Mouse (Mus musculus) olfactory bulb, adult 2 months (tissue): Measurements from ENCODE around the gene Cwc22.

Experiments
- CTCF ChIP-seq: fragments of 200-500 bp; IDR thresholded peaks from 2 replicates; pipeline ENCODE4 v1.5.1; 2012; ENCODE audit warnings: low read depth, mild to moderate bottlenecking, low read length, moderate library complexity; ENCODE audit not compliant: insufficient read depth
- POLR2A ChIP-seq: fragments of 200-500 bp; IDR thresholded peaks from 2 replicates; pipeline ENCODE4 v1.6.1; 2012; ENCODE audit warnings: mild to moderate bottlenecking, low read depth, low read length, moderate library complexity; ENCODE audit not compliant: insufficient read depth

DNA sequence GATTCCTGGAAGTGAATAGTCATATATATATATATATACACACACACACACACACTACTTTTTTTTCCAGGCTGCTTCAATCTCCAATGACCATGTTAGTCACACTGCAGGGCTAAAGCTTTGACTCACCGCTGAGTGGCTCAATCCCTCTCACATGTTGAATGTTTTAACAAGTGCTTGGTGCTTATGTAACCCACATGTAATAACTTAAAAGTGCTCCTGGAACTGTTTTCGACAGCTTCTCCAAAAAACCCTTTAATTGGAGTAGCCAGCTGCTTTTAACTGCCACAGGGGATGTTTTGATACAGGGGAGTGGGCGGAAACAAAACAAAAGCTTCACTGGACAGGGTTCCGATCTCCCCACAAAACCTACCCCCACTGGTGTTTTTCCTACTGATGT is 29.4 kb upstream of the Cwc22 start:
- no peak for TF ChIP-seq CTCF
- TF ChIP-seq POLR2A: no peak
